Mouse (Mus musculus): ENCODE measurements around the gene 2010111I01Rik. TPM values are rescaled to one million over a fixed set of nuclear protein-coding genes. Genes with fewer than 3 reads are reported as not detected.

Gene 2010111I01Rik
- polyA plus RNA-seq, 1 experiment from 2014 or later: 23.9 TPM

GRCm38 (mm10) chr13:63091246-63091645 is 126.6 kb downstream of the 2010111I01Rik start:
- H3K9me3 ChIP-seq (replicated peaks): no peaks in the 10 kb centered on the region
- no peak overlapping the region for H3K27ac ChIP-seq
- H3K4me3 ChIP-seq: no peak overlapping the region
- no peak overlapping the region for H3K4me2 ChIP-seq
- H3K27me3 ChIP-seq: peaks cover 19% of the 10 kb centered on the region
- WGBS: 54% methylated on average over 2 of the region's 2 CpGs
- ATAC-seq: no peak
- no peak overlapping the region for H3K9ac ChIP-seq
- no peaks in the 10 kb centered on the region for H3K36me3 ChIP-seq (ENCODE audit: poor library complexity, severe bottlenecking)
- peaks cover 12% of the 10 kb centered on the region for H3K4me1 ChIP-seq

GRCm38 (mm10) chr13:63092299-63092698 is 127.6 kb downstream of the 2010111I01Rik start:
- Histone ChIP-seq H3K27ac (no peak overlapping the region), H3K9ac (no peak overlapping the region), H3K9me3 (replicated peaks) (no peaks in the 10 kb centered on the region), H3K4me2 (no peak overlapping the region), H3K36me3 (ENCODE audit: poor library complexity, severe bottlenecking) (no peaks in the 10 kb centered on the region), H3K4me3 (no peak overlapping the region), H3K4me1 (peaks cover 12% of the 10 kb centered on the region), H3K27me3 (peaks cover 29% of the 10 kb centered on the region)
- no peak for ATAC-seq
- 89% methylated on average over 2 of the region's 2 CpGs for WGBS

- no peak for ATAC-seq
- Histone ChIP-seq H3K36me3 (ENCODE audit: poor library complexity, severe bottlenecking) (no peaks in the 10 kb centered on the region), H3K9ac (no peak overlapping the region), H3K4me2 (no peak overlapping the region), H3K4me3 (no peak overlapping the region), H3K27me3 (peaks cover 31% of the 10 kb centered on the region), H3K4me1 (peaks cover 12% of the 10 kb centered on the region), H3K27ac (no peak overlapping the region), H3K9me3 (replicated peaks) (no peaks in the 10 kb centered on the region)
- WGBS: 94% methylated on average over 2 of the region's 2 CpGs
These were observed 128.2 kb downstream of the 2010111I01Rik start for GRCm38 (mm10) chr13:63092874-63093273.

- H3K9me3 ChIP-seq (replicated peaks): no peaks in the 10 kb centered on the region
- no peak overlapping the region for H3K4me3 ChIP-seq
- peaks cover 37% of the 10 kb centered on the region for H3K27me3 ChIP-seq
- no peak for ATAC-seq
- peaks cover 12% of the 10 kb centered on the region for H3K4me1 ChIP-seq
- H3K9ac ChIP-seq: no peak overlapping the region
- H3K27ac ChIP-seq: no peak overlapping the region
- H3K4me2 ChIP-seq: no peak overlapping the region
- WGBS: 85% methylated on average over 6 of the region's 6 CpGs
- no peaks in the 10 kb centered on the region for H3K36me3 ChIP-seq (ENCODE audit: poor library complexity, severe bottlenecking)
These were observed 128.9 kb downstream of the 2010111I01Rik start for GRCm38 (mm10) chr13:63093636-63094035.

- peak; percentile 58; the same call in 1 of the 2 replicates for ATAC-seq
- no peak overlapping the region for H3K4me2 ChIP-seq
- H3K9me3 ChIP-seq (replicated peaks): no peaks in the 10 kb centered on the region
- peaks cover 37% of the 10 kb centered on the region for H3K27me3 ChIP-seq
- peaks cover 12% of the 10 kb centered on the region for H3K4me1 ChIP-seq
- H3K4me3 ChIP-seq: no peak overlapping the region
- no peak overlapping the region for H3K27ac ChIP-seq
- H3K9ac ChIP-seq: no peak overlapping the region
- no peaks in the 10 kb centered on the region for H3K36me3 ChIP-seq (ENCODE audit: poor library complexity, severe bottlenecking)
- 6% methylated on average over 8 of the region's 8 CpGs for WGBS
These were observed 129.8 kb downstream of the 2010111I01Rik start for GRCm38 (mm10) chr13:63094317-63095131.

- H3K9ac ChIP-seq: no peak overlapping the region
- ATAC-seq: no peak
- H3K36me3 ChIP-seq (ENCODE audit: poor library complexity, severe bottlenecking): no peaks in the 10 kb centered on the region
- no peak overlapping the region for H3K4me2 ChIP-seq
- 86% methylated on average over 3 of the region's 3 CpGs for WGBS
- peaks cover 12% of the 10 kb centered on the region for H3K4me1 ChIP-seq
- H3K27me3 ChIP-seq: peaks cover 37% of the 10 kb centered on the region
- H3K9me3 ChIP-seq (replicated peaks): no peaks in the 10 kb centered on the region
- no peak overlapping the region for H3K27ac ChIP-seq
- H3K4me3 ChIP-seq: no peak overlapping the region
These were observed 132.1 kb downstream of the 2010111I01Rik start for GRCm38 (mm10) chr13:63096764-63097163.

GRCm38 (mm10) chr13:63097440-63097930 is 132.8 kb downstream of the 2010111I01Rik start:
- H3K36me3 ChIP-seq (ENCODE audit: poor library complexity, severe bottlenecking): no peaks in the 10 kb centered on the region
- H3K4me1 ChIP-seq: peaks cover 12% of the 10 kb centered on the region
- 88% methylated on average over 8 of the region's 8 CpGs for WGBS
- peaks cover 33% of the 10 kb centered on the region for H3K27me3 ChIP-seq
- H3K4me2 ChIP-seq: no peak overlapping the region
- no peak overlapping the region for H3K4me3 ChIP-seq
- H3K9me3 ChIP-seq (replicated peaks): no peaks in the 10 kb centered on the region
- ATAC-seq: no peak
- H3K9ac ChIP-seq: no peak overlapping the region
- H3K27ac ChIP-seq: no peak overlapping the region

GRCm38 (mm10) chr13:63101761-63102160 is 137.1 kb downstream of the 2010111I01Rik start:
- H3K36me3 ChIP-seq (ENCODE audit: poor library complexity, severe bottlenecking): no peaks in the 10 kb centered on the region
- ATAC-seq: no peak
- H3K4me2 ChIP-seq: no peak overlapping the region
- no peaks in the 10 kb centered on the region for H3K4me1 ChIP-seq
- 81% methylated on average over 12 of the region's 12 CpGs for WGBS
- no peak overlapping the region for H3K9ac ChIP-seq
- H3K27me3 ChIP-seq: peaks cover 13% of the 10 kb centered on the region
- H3K4me3 ChIP-seq: no peak overlapping the region
- no peak overlapping the region for H3K27ac ChIP-seq
- no peaks in the 10 kb centered on the region for H3K9me3 ChIP-seq (replicated peaks)

- no peak overlapping the region for H3K4me2 ChIP-seq
These were observed 138.3 kb downstream of the 2010111I01Rik start for GRCm38 (mm10) chr13:63102848-63103585.

GRCm38 (mm10) chr13:63106574-63106973 is 141.9 kb downstream of the 2010111I01Rik start:
- H3K36me3 ChIP-seq (ENCODE audit: poor library complexity, severe bottlenecking): no peaks in the 10 kb centered on the region

More at GRCm38 (mm10) chr13:63102848-63103585, 138.3 kb downstream of the 2010111I01Rik start:
- Histone ChIP-seq H3K27me3 (peaks cover 5% of the 10 kb centered on the region), H3K4me3 (no peak overlapping the region), H3K9ac (no peak overlapping the region), H3K27ac (no peak overlapping the region), H3K4me1 (no peaks in the 10 kb centered on the region), H3K36me3 (ENCODE audit: poor library complexity, severe bottlenecking) (no peaks in the 10 kb centered on the region), H3K9me3 (replicated peaks) (no peaks in the 10 kb centered on the region)
- WGBS: 67% methylated on average over 8 of the region's 8 CpGs
- ATAC-seq: peak; percentile 30; the same call in 1 of the 2 replicates

GRCm38 (mm10) chr13:63108601-63109000 is 143.9 kb downstream of the 2010111I01Rik start:
- Histone ChIP-seq H3K4me1 (peaks cover 18% of the 10 kb centered on the region), H3K4me2 (no peak overlapping the region), H3K36me3 (ENCODE audit: poor library complexity, severe bottlenecking) (no peaks in the 10 kb centered on the region), H3K4me3 (no peak overlapping the region), H3K27me3 (0 out of 2 replicates have a peak, but pooled peaks cover 5% of the 10 kb centered on the region), H3K27ac (no peak overlapping the region), H3K9me3 (replicated peaks) (no peaks in the 10 kb centered on the region), H3K9ac (no peak overlapping the region)
- WGBS: 87% methylated on average over 2 of the region's 2 CpGs
- ATAC-seq: no peak

More at GRCm38 (mm10) chr13:63106574-63106973, 141.9 kb downstream of the 2010111I01Rik start:
- Histone ChIP-seq H3K4me3 (no peak overlapping the region), H3K4me1 (0 out of 2 replicates have a peak, but pooled peaks cover under 1% of the 10 kb centered on the region), H3K27ac (no peak overlapping the region), H3K4me2 (no peak overlapping the region), H3K27me3 (0 out of 2 replicates have a peak, but pooled peaks cover 5% of the 10 kb centered on the region), H3K9me3 (replicated peaks) (no peaks in the 10 kb centered on the region), H3K9ac (no peak overlapping the region)
- WGBS: 83% methylated on average over 2 of the region's 2 CpGs
- ATAC-seq: no peak
